Mouse (Mus musculus): ENCODE data around the gene Chadl.
"Not testable (repeated sequence)": the region's sequence is repeated elsewhere in the genome, so short reads cannot be mapped to it uniquely, and the experiment has no call there.

Gene Chadl

GRCm38 (mm10) chr15:81697175-81697574, at the start of gene Chadl:
Chadl (minus strand) TSS chr15:81697287.
- in situ Hi-C loops (cut with MboI) = no loop called here

- in situ Hi-C loops (cut with MboI) = no loop called here
These were observed 48.6 kb upstream of the Chadl start for GRCm38 (mm10) chr15:81745601-81746114.

GRCm38 (mm10) chr15:81744992-81745600, 48.0 kb upstream of the Chadl start, which contains the start of the genes Zc3h7b and Rangap1:
Zc3h7b (plus strand) TSS chr15:81745057.
Rangap1 (minus strand) TSS chr15:81745530.
- in situ Hi-C loops (cut with MboI) = no loop called here

- in situ Hi-C loops (cut with MboI) = not testable (repeated sequence)
These were observed 45.3 kb upstream of the Chadl start for GRCm38 (mm10) chr15:81742368-81742767.

- in situ Hi-C loops (cut with MboI) = no loop called here
These were observed 42.8 kb upstream of the Chadl start for GRCm38 (mm10) chr15:81739924-81740323.

- in situ Hi-C loops (cut with MboI) = no loop called here
These were observed 42.2 kb upstream of the Chadl start for GRCm38 (mm10) chr15:81739296-81739695.

GRCm38 (mm10) chr15:81735075-81735474, 38.0 kb upstream of the Chadl start:
- in situ Hi-C loops (cut with MboI) = no loop called here

- in situ Hi-C loops (cut with MboI) = no loop called here
These were observed 32.9 kb upstream of the Chadl start for GRCm38 (mm10) chr15:81729792-81730635.

GRCm38 (mm10) chr15:81729241-81729791, 32.2 kb upstream of the Chadl start:
- in situ Hi-C loops (cut with MboI) = no loop called here

GRCm38 (mm10) chr15:81725965-81726364, 28.9 kb upstream of the Chadl start:
- in situ Hi-C loops (cut with MboI) = no loop called here

- in situ Hi-C loops (cut with MboI) = no loop called here
These were observed 26.6 kb upstream of the Chadl start for GRCm38 (mm10) chr15:81723653-81724052.

GRCm38 (mm10) chr15:81722361-81722760, 25.3 kb upstream of the Chadl start:
- in situ Hi-C loops (cut with MboI) = no loop called here

GRCm38 (mm10) chr15:81719139-81719531, 22.0 kb upstream of the Chadl start:
- in situ Hi-C loops (cut with MboI) = no loop called here

- in situ Hi-C loops (cut with MboI) = no loop called here
These were observed 21.4 kb upstream of the Chadl start for GRCm38 (mm10) chr15:81718336-81719138.

GRCm38 (mm10) chr15:81713742-81714141, 16.7 kb upstream of the Chadl start:
- in situ Hi-C loops (cut with MboI) = no loop called here

GRCm38 (mm10) chr15:81710801-81711200, 13.7 kb upstream of the Chadl start:
- in situ Hi-C loops (cut with MboI) = no loop called here

- in situ Hi-C loops (cut with MboI) = no loop called here
These were observed 12.6 kb upstream of the Chadl start for GRCm38 (mm10) chr15:81709686-81710085.

GRCm38 (mm10) chr15:81708991-81709390, 11.9 kb upstream of the Chadl start:
- in situ Hi-C loops (cut with MboI) = no loop called here

GRCm38 (mm10) chr15:81703094-81703489, 6.0 kb upstream of the Chadl start:
- in situ Hi-C loops (cut with MboI) = no loop called here

GRCm38 (mm10) chr15:81702306-81703093, 5.4 kb upstream of the Chadl start:
- in situ Hi-C loops (cut with MboI) = no loop called here

- in situ Hi-C loops (cut with MboI) = not testable (repeated sequence)
These were observed 4.3 kb upstream of the Chadl start for GRCm38 (mm10) chr15:81701350-81701749.

Data from mature B cell (primary cell).